Mouse (Mus musculus): ENCODE results near the gene Ntn1. TPM values are rescaled to one million over a fixed set of nuclear protein-coding genes. Genes with fewer than 3 reads are reported as not detected.

The Ntn1 gene
- total RNA-seq, 1 experiment from 2014 or later = not detected

- ATAC-seq (replicated peaks; ENCODE audit: insufficient number of reproducible peaks, low FRiP score, low TSS enrichment, poor library complexity, severe bottlenecking) = no peak
These were observed 223.2 kb downstream of the Ntn1 start for GRCm38 (mm10) chr11:68177415-68177814.

DNA sequence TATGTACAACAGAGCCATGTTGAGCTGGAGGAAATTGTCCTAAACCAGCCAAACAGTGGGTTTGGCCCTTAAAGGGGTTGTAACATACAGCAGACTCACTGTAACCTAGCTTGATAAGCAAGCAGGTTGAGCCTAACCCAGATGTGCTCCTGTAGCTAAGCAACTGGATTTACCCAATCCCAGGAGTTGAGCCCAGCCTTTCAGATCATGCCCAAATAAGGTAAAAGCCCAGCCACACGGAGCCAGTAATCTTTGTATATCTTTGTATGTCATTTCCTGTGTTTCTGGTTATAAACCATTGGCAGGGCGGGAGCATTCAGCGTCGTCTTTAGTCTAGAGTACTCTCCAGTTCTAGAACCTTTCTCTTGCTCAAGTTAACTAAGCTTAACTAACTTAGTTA, 224.1 kb downstream of the Ntn1 start:
- ATAC-seq (replicated peaks; ENCODE audit: insufficient number of reproducible peaks, low FRiP score, low TSS enrichment, poor library complexity, severe bottlenecking) = no peak

DNA sequence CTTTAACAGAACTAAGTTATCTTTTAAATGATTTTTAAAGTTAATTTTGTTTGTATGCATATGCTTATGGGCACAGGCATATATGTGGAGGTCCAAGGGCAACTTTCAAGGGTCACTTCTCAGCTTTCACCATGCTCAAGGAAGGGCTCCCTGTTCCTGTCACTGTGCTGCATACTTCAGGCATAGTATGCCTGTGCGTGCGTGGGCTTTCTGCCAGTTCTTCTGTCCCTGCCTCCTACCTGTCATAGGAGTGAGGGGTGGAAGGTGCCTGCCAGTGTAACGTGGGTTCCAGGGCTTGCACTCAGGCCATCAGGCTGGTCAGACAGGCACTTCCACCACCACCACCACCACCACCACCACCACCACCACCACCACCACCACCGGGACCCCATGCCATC, 228.0 kb downstream of the Ntn1 start:
- ATAC-seq (replicated peaks; ENCODE audit: insufficient number of reproducible peaks, low FRiP score, low TSS enrichment, poor library complexity, severe bottlenecking) = no peak

DNA sequence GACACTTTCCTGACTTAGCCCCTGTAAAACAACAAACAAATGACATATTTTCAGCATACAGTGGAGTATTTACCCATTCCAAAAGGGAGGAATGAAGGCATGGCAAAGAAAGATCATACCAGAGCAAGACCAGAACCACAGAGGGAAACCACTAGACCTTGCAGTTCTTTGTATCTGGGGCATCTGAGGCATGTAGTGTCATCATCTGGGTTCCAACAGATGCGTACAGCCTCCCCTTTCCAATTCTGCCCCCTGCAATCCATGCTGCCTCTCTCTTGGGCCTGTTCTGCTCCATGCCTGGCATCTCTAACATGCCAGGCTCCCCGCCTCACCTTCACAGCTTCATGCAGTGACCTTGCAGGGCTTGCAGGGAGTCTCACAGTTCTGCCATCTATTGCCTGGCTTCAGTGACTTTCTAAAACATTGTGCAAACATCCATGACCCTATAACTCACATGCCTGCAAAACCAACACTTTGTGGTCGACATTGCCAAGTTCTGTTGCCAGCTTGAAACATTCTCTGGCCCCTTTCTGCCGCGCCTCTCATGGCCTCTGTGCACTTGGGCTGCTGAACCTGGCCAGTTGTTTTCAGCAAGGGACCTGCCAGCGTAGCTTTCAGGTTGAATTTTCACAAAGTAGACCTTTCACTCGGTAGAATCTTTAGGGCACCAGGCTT, 228.5 kb downstream of the Ntn1 start:
- ATAC-seq (replicated peaks; ENCODE audit: insufficient number of reproducible peaks, low FRiP score, low TSS enrichment, poor library complexity, severe bottlenecking) = no peak

DNA sequence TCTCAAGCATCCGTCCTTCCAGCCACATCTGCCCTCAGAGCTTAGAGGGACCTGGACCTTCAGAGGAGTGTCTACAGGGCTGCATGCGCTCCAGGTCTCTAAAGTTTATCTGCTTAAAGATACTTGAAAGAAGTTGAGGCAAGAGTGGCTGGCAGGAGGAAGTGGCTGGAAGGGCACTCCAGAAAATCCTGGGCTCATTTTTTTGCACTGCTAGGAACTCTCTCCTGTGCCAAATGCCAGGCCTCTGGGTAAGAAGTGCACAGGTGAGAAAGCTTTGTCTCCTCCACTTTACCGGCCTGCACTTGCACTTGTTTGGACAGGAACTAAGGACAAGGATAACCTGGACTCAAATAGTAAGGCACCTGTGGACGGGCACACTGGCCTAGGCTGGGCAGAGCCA, 232.2 kb downstream of the Ntn1 start:
- no peak for ATAC-seq (replicated peaks; ENCODE audit: insufficient number of reproducible peaks, low FRiP score, low TSS enrichment, poor library complexity, severe bottlenecking)

GRCm38 (mm10) chr11:68164408-68164807, 236.2 kb downstream of the Ntn1 start:
- no peak for ATAC-seq (replicated peaks; ENCODE audit: insufficient number of reproducible peaks, low FRiP score, low TSS enrichment, poor library complexity, severe bottlenecking)

DNA sequence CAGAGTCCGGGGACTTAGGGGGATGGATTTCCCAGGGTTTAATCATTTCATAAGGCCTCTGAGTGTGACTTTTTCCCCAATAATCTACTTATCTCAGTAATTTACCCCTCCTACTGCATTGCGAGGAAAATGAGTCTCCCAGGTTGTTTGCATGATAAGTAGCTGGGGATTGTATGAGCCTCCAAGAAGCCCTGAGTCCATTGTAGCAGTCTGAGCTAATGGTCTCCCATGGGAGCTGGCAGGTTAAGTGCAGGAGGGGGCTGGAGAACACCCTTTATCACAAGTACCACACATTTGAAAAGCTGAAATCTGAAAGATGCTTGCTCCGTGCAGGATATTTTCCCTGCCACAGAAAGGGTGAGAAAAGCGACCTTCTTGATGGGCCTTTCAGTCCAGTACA, 240.8 kb downstream of the Ntn1 start:
- ATAC-seq (replicated peaks; ENCODE audit: insufficient number of reproducible peaks, low FRiP score, low TSS enrichment, poor library complexity, severe bottlenecking) = no peak

Other genes starting within 250 kb of the Ntn1 start
- 66.2 to 140 TPM (median 84.0 TPM) in 3 replicates for gene Pik3r5, start 31.3 kb upstream of the Ntn1 start, total RNA-seq (2017)
- gene Pik3r6, start 102.2 kb upstream of the Ntn1 start, total RNA-seq (2017) = 12.6 to 14.2 TPM (median 13.9 TPM) in 3 replicates
- 0.11 to 1.2 TPM (median 0.48 TPM) in 3 replicates for gene Mfsd6l, start 155.4 kb upstream of the Ntn1 start, total RNA-seq (2017)
- 0.96 TPM in 1 of 3 replicates, not detected in the others for gene Ccdc42, start 186.2 kb upstream of the Ntn1 start, total RNA-seq (2017)